Mouse (Mus musculus): ENCODE measurements around the gene Comt.

- no peak for TF ChIP-seq CTCF (IDR thresholded peaks at IDR 0.05)
- no peak for TF ChIP-seq EP300 (IDR thresholded peaks at IDR 0.05; ENCODE audit: insufficient read depth, low read depth, low read length)
Observed at GRCm38 (mm10) chr16:18383756-18384155, 42.9 kb downstream of the Comt start.

All from heart, adult 2 months (tissue).